Mouse (Mus musculus): ENCODE data around the gene Wdtc1.

Wdtc1 gene

GRCm38 (mm10) chr4:133353367-133354365 lies at the start of gene Wdtc1:
Gene Wdtc1 (minus strand): TSS chr4:133353481.
- in situ Hi-C loops (cut with MseI, MboI), result no loop called here

GRCm38 (mm10) chr4:133402011-133402410 lies 48.7 kb upstream of the Wdtc1 start:
- in situ Hi-C loops (cut with MseI, MboI), result no loop called here

GRCm38 (mm10) chr4:133400098-133400497 lies 46.8 kb upstream of the Wdtc1 start:
- in situ Hi-C loops (cut with MseI, MboI), result no loop called here

GRCm38 (mm10) chr4:133399509-133399908 lies 46.2 kb upstream of the Wdtc1 start:
- in situ Hi-C loops (cut with MseI, MboI), result no loop called here

- in situ Hi-C loops (cut with MseI, MboI), result no loop called here
Observed at GRCm38 (mm10) chr4:133398619-133399018, 45.3 kb upstream of the Wdtc1 start.

- in situ Hi-C loops (cut with MseI, MboI), result no loop called here
Observed at GRCm38 (mm10) chr4:133397961-133398360, 44.7 kb upstream of the Wdtc1 start.

DNA sequence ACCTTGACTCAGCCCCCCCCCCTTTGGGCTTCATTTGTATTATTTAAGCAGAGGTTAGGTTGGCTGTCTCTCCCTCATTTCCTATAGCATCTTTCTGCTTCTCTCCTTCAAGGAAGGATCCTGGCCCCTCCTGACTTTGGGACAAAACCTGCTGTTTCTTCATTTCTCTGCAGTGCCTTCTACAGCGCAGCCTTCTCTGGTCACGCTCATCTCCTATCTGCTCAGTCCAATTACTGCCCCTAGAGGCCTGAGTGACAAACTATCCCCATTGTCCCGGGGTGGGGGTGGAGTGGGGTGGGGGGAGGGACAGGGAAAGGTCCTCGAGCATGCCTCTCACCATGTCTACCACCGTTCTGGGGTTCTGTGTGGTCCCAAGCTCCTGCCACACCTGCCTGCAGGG lies 44.0 kb upstream of the Wdtc1 start:
- in situ Hi-C loops (cut with MseI, MboI), result no loop called here

- in situ Hi-C loops (cut with MseI, MboI), result no loop called here
Observed at GRCm38 (mm10) chr4:133396079-133396478, 42.8 kb upstream of the Wdtc1 start.

DNA sequence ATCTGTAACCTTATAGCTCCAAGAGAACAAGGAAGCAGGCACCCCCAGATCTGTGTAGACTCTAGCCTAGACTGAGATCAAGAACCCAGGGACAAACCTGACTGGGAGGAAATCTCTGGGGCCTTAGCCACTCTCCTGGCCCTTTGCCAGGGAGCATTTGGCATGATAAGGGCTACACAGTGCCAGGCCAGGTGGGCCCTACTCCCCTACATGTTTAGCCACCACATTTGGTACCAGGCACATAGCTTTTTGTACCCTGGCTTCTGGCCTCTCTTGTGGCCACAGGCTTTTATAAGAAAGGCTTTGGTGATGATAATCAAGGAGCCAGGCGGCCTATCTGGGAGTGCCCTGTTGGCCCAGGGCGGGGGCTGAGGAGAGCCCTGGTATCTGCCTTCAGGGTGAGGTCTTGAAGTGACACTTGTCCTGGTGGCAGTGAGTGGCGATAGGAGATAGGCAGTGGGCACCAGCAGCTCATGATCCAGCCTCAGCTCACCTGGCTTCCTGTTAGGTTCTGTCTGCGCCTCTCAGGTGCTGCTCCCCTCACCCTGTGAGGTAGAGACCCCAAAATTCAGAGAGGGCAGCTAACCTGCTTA lies 41.8 kb upstream of the Wdtc1 start:
- in situ Hi-C loops (cut with MseI, MboI), result no loop called here

DNA sequence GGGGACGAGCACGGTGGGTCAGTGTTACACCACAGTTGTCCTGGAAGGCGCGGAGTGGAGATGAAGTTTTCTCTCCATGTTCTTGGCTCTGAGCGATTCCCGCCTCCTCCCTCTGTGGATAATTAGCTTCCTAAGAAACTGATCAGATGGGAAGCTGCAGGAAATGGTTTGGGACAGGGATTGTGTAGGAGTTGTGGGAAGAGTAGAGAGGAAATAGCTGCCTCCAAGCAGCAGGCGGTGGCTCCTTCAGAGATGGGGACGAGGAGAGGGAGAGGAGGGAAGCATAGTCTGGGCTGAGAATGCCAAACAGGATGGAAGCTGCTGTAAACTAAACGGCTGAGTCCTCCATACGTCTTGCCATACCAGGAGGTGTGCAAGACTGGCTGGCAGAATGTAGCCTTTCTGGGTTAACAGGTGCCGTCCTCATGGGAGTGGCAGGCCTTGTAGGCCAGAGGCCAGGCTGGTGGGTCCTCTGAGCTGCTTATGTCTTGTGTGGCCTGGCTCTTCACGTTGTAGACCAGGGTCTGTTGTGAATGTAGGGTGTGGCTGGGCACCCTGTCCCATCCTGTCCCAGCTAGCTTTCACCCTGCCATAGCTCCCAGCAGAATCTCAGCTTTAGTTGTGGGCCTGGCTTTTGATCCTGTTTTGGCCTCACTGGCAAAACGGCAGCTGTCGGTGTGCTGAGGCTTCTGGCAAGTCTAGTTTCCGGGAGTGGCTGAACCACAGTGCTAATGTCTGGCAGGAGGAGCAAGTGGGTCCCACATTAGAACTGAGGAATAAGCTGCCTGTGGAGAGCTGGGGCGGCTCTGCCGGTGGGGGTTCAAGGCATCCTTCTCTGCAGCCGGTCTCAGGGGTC lies 38.1 kb upstream of the Wdtc1 start:
- in situ Hi-C loops (cut with MseI, MboI), result no loop called here

DNA sequence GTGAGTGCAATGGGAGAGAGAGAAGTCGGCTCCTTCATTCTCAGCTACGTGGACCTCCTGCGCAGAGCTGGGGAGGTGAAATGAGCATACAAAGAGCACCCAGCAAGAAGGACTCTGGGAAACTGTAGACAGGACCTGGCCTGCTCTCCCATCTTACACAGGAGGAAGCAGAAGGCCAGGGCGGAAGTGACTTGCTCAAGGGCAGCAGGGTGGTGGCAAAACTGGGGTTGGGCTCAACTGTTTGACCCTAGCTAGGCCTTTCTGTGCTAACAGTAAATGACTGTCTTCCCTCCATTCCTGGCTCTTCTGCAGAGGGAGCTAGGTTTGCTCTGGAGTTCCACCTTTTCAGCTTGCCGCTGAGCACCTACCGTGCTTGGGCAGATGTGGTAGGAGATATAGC lies 37.3 kb upstream of the Wdtc1 start:
- in situ Hi-C loops (cut with MseI, MboI), result no loop called here

DNA sequence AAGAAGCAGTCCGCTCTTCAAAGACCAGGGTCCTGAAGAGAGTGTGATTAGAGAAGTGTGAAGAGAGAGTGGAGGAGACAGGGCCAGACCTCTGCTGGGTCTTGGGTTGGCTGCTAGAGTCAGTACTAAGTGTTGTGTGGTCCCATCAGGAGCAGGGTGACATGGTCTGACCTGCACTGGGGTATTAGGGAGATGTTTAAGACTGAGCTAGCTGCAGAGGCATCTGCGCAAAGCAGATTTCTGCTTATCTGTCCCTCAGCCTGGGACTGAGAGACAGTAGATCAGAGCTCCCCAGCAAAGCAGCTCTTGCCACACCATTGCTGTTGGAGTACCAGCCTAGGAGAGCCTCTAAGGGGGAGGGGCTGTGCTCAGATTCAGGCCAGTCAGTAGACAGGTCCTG lies 36.8 kb upstream of the Wdtc1 start:
- in situ Hi-C loops (cut with MseI, MboI), result no loop called here

DNA sequence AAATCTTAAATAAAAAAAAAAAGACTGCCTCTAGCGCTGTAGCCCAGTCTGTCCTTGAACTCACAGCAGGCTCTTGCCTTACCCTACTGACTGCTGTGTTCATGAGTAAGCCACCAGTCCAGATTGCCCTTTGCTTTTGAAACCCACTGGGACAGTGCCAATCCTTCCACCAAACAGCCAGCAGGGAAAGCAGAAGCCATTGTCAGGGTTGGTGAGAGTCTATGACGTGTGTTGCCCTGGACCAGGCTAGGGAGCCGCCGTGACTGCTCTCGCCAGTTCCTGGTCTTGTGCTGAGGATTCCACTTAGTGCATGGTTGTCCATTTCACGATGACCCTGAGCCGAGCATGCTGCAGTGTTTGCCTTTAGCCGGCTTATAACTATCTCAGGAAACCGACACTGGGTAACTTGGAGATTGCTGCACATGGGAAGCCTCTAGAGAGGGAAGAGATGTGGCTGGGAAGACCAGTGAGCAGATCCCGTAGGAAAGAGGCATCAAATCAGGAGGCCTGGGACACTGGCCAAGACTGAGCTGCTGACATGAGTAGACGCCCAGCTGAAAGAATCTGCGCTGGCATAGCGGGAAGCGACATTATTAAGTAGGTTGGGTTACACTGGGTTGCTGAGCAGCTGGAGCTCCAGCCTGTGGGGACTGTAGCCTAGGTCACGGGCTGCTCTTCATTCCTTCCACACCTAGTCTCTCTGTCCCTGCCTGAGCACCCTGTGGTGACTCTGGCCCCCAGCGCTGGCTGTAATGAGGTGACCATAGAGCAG lies 35.7 kb upstream of the Wdtc1 start:
- in situ Hi-C loops (cut with MseI, MboI), result no loop called here

GRCm38 (mm10) chr4:133387053-133387452 lies 33.8 kb upstream of the Wdtc1 start:
- in situ Hi-C loops (cut with MseI, MboI), result no loop called here

- in situ Hi-C loops (cut with MseI, MboI), result no loop called here
Observed at GRCm38 (mm10) chr4:133386061-133386797, 32.9 kb upstream of the Wdtc1 start.

GRCm38 (mm10) chr4:133381141-133381540 lies 27.9 kb upstream of the Wdtc1 start:
- in situ Hi-C loops (cut with MseI, MboI), result no loop called here

GRCm38 (mm10) chr4:133380532-133380931 lies 27.3 kb upstream of the Wdtc1 start:
- in situ Hi-C loops (cut with MseI, MboI), result no loop called here

- in situ Hi-C loops (cut with MseI, MboI), result no loop called here
Observed at GRCm38 (mm10) chr4:133379861-133380260, 26.6 kb upstream of the Wdtc1 start.

- in situ Hi-C loops (cut with MseI, MboI), result no loop called here
Observed at GRCm38 (mm10) chr4:133379046-133379347, 25.7 kb upstream of the Wdtc1 start.

DNA sequence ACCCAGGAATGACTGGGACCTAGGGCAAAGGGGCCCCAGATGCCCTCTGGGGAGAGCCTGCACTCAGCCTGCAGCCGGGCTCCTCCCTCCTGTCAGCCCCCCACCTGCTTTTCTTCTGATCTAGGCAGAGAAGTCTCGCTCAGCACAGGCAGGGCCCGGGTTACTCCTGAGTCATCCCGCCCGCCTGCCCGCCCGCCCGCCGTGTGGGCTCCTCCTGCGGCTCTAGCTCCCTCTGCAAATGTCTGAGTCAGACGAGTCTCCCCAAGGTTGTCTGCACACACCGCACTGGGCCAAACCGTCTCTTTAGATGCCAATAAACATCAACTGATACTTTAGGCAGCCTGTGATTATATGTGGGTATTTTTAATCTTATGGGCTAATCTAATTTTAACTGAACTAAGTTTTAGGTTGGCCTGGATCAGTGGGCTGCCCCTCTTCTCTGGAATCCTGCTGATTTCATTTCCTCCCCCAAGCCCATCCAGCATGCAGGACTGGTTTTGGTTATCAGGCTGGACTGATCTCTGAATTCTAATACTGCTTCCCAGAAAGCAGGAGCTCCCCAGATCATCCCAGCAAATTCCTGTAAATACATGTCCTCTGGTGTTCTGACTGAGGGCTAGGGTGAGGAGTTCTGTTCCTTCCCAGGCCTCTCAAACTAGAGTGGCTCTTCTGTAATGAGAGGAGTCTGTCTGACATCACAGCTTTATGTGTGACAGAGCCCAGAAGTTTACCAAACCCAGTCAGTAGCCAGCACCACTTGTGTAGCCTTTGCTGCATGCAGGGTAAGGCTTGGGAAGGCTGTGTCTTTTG lies 25.2 kb upstream of the Wdtc1 start:
- in situ Hi-C loops (cut with MseI, MboI), result no loop called here

All from mouse trophoblast stem cell (cell line).